Mouse (Mus musculus): Measurements from ENCODE around the gene Celf5. TPM values are rescaled to one million over a fixed set of nuclear protein-coding genes. Genes with fewer than 3 reads are reported as not detected.

Celf5 gene
- total and polyA plus RNA-seq, 2 experiments from 2014 or later = 71.3 to 166 TPM

GRCm38 (mm10) chr10:81519227-81519977, 36.9 kb upstream of the Celf5 start:
- no peak for TF ChIP-seq CTCF (IDR thresholded peaks at IDR 0.05; ENCODE audit: low read depth)
- Histone ChIP-seq H3K4me3 (ENCODE audit: low read depth, low read length) (no peak overlapping the region), H3K27me3 (ENCODE audit: insufficient read depth, low read length) (no peaks in the 10 kb centered on the region), H3K9ac (no peak overlapping the region), H3K9me3 (ENCODE audit: low read length) (no peaks in the 10 kb centered on the region), H3K27ac (ENCODE audit: low read depth, low read length) (no peak overlapping the region), H3K36me3 (ENCODE audit: insufficient read depth) (no peaks in the 10 kb centered on the region), H3K4me1 (ENCODE audit: insufficient read depth) (no peaks in the 10 kb centered on the region), H3K4me2 (ENCODE audit: low read depth) (no peak overlapping the region)
- ATAC-seq (no peak), DNase-seq (no peak)
- WGBS = 89% methylated on average over 6 of the region's 6 CpGs

GRCm38 (mm10) chr10:81518546-81518945, 36.0 kb upstream of the Celf5 start:
- no peak overlapping the region for H3K4me2 ChIP-seq (ENCODE audit: low read depth)
- no peaks in the 10 kb centered on the region for H3K9me3 ChIP-seq (ENCODE audit: low read length)
- peak; percentile 23; the same call in 1 of the 2 replicates for ATAC-seq
- WGBS = 15% methylated on average over 4 of the region's 4 CpGs
- no peak overlapping the region for H3K9ac ChIP-seq
- H3K27ac ChIP-seq (ENCODE audit: low read depth, low read length) = no peak overlapping the region
- H3K4me3 ChIP-seq (ENCODE audit: low read depth, low read length) = no peak overlapping the region
- no peaks in the 10 kb centered on the region for H3K27me3 ChIP-seq (ENCODE audit: insufficient read depth, low read length)
- peak; percentile 60 for DNase-seq
- no peaks in the 10 kb centered on the region for H3K4me1 ChIP-seq (ENCODE audit: insufficient read depth)
- peak; percentile 77 for TF ChIP-seq CTCF (IDR thresholded peaks at IDR 0.05; ENCODE audit: low read depth)
- H3K36me3 ChIP-seq (ENCODE audit: insufficient read depth) = no peaks in the 10 kb centered on the region

GRCm38 (mm10) chr10:81517227-81517626, 34.7 kb upstream of the Celf5 start:
- DNase-seq (no peak), ATAC-seq (no peak)
- TF ChIP-seq CTCF (IDR thresholded peaks at IDR 0.05; ENCODE audit: low read depth) = no peak
- no peaks in the 10 kb centered on the region for H3K27me3 ChIP-seq (ENCODE audit: insufficient read depth, low read length)
- no peaks in the 10 kb centered on the region for H3K36me3 ChIP-seq (ENCODE audit: insufficient read depth)
- H3K9ac ChIP-seq = no peak overlapping the region
- H3K9me3 ChIP-seq (ENCODE audit: low read length) = no peaks in the 10 kb centered on the region
- no peak overlapping the region for H3K4me2 ChIP-seq (ENCODE audit: low read depth)
- no peaks in the 10 kb centered on the region for H3K4me1 ChIP-seq (ENCODE audit: insufficient read depth)
- H3K4me3 ChIP-seq (ENCODE audit: low read depth, low read length) = no peak overlapping the region
- WGBS = 74% methylated on average over 8 of the region's 8 CpGs
- no peak overlapping the region for H3K27ac ChIP-seq (ENCODE audit: low read depth, low read length)

GRCm38 (mm10) chr10:81513798-81514197, 31.3 kb upstream of the Celf5 start:
- H3K9me3 ChIP-seq (ENCODE audit: low read length) = no peaks in the 10 kb centered on the region
- H3K9ac ChIP-seq = no peak overlapping the region
- H3K4me1 ChIP-seq (ENCODE audit: insufficient read depth) = no peaks in the 10 kb centered on the region
- no peak for DNase-seq
- H3K27me3 ChIP-seq (ENCODE audit: insufficient read depth, low read length) = no peaks in the 10 kb centered on the region
- H3K4me2 ChIP-seq (ENCODE audit: low read depth) = no peak overlapping the region
- 86% methylated on average over 5 of the region's 5 CpGs for WGBS
- ATAC-seq = no peak
- H3K4me3 ChIP-seq (ENCODE audit: low read depth, low read length) = no peak overlapping the region
- no peak for TF ChIP-seq CTCF (IDR thresholded peaks at IDR 0.05; ENCODE audit: low read depth)
- no peaks in the 10 kb centered on the region for H3K36me3 ChIP-seq (ENCODE audit: insufficient read depth)
- no peak overlapping the region for H3K27ac ChIP-seq (ENCODE audit: low read depth, low read length)

GRCm38 (mm10) chr10:81510246-81510810, 27.8 kb upstream of the Celf5 start:
- Histone ChIP-seq H3K4me1 (ENCODE audit: insufficient read depth) (no peaks in the 10 kb centered on the region), H3K4me3 (ENCODE audit: low read depth, low read length) (no peak overlapping the region), H3K27ac (ENCODE audit: low read depth, low read length) (no peak overlapping the region), H3K4me2 (ENCODE audit: low read depth) (no peak overlapping the region), H3K36me3 (ENCODE audit: insufficient read depth) (no peaks in the 10 kb centered on the region), H3K9me3 (ENCODE audit: low read length) (no peaks in the 10 kb centered on the region), H3K27me3 (ENCODE audit: insufficient read depth, low read length) (no peaks in the 10 kb centered on the region), H3K9ac (no peak overlapping the region)
- DNase-seq (no peak), ATAC-seq (no peak)
- 81% methylated on average over 14 of the region's 14 CpGs for WGBS
- TF ChIP-seq CTCF (IDR thresholded peaks at IDR 0.05; ENCODE audit: low read depth) = no peak

GRCm38 (mm10) chr10:81507691-81508489, 25.4 kb upstream of the Celf5 start:
- no peak for TF ChIP-seq CTCF (IDR thresholded peaks at IDR 0.05; ENCODE audit: low read depth)
- no peaks in the 10 kb centered on the region for H3K4me1 ChIP-seq (ENCODE audit: insufficient read depth)
- no peak for DNase-seq
- 73% methylated on average over 13 of the region's 13 CpGs for WGBS
- no peak overlapping the region for H3K4me2 ChIP-seq (ENCODE audit: low read depth)
- no peak overlapping the region for H3K27ac ChIP-seq (ENCODE audit: low read depth, low read length)
- H3K27me3 ChIP-seq (ENCODE audit: insufficient read depth, low read length) = peaks cover 2% of the 10 kb centered on the region
- no peak overlapping the region for H3K4me3 ChIP-seq (ENCODE audit: low read depth, low read length)
- H3K9ac ChIP-seq = no peak overlapping the region
- H3K9me3 ChIP-seq (ENCODE audit: low read length) = no peaks in the 10 kb centered on the region
- no peak for ATAC-seq
- no peaks in the 10 kb centered on the region for H3K36me3 ChIP-seq (ENCODE audit: insufficient read depth)

GRCm38 (mm10) chr10:81507095-81507494, 24.6 kb upstream of the Celf5 start:
- Histone ChIP-seq H3K4me2 (ENCODE audit: low read depth) (no peak overlapping the region), H3K9ac (no peak overlapping the region), H3K36me3 (ENCODE audit: insufficient read depth) (no peaks in the 10 kb centered on the region), H3K9me3 (ENCODE audit: low read length) (no peaks in the 10 kb centered on the region), H3K4me1 (ENCODE audit: insufficient read depth) (no peaks in the 10 kb centered on the region), H3K4me3 (ENCODE audit: low read depth, low read length) (no peak overlapping the region), H3K27me3 (ENCODE audit: insufficient read depth, low read length) (peaks cover 2% of the 10 kb centered on the region), H3K27ac (ENCODE audit: low read depth, low read length) (no peak overlapping the region)
- no peak for ATAC-seq
- WGBS = 38% methylated on average over 6 of the region's 6 CpGs
- TF ChIP-seq CTCF (IDR thresholded peaks at IDR 0.05; ENCODE audit: low read depth) = no peak
- no peak for DNase-seq

Measured in forebrain, postnatal 0 days (tissue).